Mouse (Mus musculus) retina, postnatal 7 days (tissue): ENCODE data around the gene Taldo1.

Experiments
- DNase-seq: peaks from one replicate; pipeline ENCODE4 v3.0.0-alpha.2; 2012; ENCODE audit warnings: low read depth, low spot score

Gene Taldo1

DNA sequence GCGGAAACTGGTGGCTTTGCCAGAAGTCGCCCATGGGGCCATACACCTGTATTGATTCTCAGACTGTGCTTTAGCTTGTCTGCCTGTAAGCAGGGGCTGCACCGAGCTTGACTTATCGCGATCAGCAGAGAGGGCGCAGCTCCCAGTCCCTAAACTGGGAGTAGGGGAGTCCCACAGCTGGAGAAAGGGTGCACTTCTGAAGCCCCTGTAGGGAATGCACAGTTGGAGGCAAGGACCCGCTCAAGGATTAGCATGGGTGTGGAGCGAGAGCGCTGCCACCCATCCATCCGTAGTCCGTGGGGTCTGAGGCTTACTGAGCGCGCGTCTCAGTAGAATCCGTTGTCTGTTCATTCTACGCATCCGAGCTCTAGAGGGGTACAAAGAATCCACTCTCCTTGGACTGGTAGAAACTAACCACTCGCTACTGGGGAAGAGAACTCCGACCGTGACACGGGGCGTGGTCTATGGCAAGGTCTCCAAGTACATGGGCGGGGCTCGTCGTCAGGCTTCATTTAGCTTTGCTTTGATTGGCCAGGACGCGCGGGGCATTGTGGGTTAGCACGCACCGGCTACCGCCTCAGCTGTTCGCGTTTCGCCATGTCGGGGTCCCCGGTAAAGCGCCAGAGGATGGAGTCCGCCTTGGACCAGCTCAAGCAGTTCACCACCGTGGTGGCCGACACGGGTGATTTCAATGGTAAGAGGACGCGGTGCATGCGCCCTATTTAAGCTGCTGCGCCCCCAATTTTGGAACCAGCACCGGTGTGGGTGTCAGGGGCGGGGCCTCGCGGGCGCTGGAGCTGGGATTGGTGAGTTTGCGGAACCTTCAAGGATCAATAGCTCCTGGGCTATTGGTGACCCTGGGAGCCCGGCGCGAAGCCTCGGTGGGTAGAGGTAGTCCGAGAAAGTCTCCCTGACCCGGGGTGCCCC is at the start of gene Taldo1:
Gene Taldo1, plus strand, starts transcription at position 575 of the 927 bp plus-strand sequence.
- peak; percentile 84 for DNase-seq

DNA sequence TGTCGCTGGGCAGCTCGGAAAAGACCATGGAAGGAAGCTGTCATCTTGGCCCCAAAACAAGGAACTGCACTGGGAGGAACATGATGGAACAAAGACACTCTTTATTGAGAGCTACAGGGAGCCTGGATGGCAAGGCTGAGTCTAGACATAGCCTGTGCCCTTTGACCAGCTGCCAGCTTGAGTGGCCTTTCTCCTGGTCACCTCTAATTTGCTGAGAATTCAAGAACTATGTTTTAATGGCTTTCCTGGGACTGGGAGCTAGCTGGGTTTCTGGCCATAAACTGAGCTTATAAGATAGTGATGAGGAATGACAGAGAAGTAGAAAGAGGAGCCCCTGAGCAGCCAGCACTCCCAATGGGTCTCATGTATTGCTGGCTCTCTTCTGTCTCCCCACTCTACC is 48.8 kb upstream of the Taldo1 start:
- no peak for DNase-seq

DNA sequence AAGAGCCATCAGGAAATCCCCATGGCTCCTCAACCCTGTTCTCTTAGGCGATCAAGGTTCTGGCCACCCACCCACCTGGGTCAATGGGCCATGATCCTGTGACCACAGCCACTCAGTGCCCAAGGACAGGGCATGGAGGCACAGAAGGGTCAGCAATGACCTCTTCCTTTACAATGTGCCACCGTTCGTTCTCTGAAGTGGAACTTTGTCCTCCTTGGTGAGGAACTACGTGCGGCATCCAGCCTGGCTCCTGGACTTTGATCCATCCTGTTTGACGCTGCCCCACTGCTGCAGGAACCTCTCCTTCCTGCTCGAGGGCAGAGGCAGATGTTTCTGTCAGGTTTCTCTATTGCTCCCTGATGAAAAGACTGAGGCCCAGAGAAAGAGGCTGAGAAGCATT is 48.3 kb upstream of the Taldo1 start:
- no peak for DNase-seq

DNA sequence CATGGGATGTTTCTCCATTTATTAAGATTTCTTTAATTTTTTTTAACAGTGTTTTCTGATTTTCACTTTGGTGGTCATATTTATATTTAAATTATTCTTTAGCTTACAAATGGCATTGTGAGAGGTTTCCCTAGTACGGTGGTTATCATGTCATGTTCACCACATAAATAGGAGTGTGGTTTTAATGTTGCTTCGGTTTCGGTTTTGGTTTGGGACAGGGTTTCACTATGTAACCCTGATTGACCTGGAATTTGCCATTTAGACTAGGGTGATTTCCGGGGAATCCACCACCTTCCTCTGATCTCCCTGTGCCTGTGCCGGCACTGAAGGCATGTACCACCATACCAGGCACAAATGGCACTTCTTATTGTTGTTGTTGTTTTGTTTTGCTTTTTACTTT is 47.2 kb upstream of the Taldo1 start:
- DNase-seq = no peak

DNA sequence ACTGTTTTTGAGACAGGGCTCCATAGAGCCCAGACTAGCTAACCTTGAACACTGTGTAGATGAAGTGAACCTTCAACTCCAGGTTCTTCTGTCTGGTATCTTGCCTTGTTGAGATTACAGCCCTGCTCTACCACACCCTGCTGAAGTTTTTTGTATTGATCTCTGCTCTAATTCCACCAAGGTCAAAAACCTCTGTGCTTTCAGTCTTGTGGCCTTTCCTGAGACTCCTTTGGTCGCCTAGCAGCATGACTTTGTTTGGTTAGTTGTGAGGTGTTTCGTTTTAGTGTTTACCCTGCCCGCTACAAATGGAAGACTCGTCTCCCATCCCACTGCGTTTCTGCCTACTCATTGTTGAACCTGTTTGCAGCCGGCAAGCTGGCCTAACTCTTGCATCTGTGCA is 40.9 kb upstream of the Taldo1 start:
- no peak for DNase-seq

DNA sequence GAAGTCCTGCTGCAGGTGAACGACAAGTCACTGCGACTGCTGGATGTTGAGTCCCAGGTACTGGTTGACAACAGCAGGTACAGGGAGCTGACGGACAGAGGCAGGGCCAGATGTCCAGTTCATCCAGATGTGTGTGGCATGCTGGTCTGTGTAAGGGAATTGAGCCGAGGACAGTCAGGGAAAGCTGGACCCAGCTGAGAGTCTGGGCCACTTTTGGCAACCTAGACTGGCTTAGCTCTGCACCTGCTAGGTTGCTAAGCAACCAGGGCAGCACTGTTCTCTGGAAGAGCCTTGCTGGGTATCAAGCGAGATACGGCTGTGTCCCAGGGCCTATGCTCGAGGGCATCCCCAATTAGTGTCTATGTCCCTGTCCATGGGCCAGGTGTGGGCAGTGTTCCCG is 36.9 kb upstream of the Taldo1 start:
- no peak for DNase-seq

DNA sequence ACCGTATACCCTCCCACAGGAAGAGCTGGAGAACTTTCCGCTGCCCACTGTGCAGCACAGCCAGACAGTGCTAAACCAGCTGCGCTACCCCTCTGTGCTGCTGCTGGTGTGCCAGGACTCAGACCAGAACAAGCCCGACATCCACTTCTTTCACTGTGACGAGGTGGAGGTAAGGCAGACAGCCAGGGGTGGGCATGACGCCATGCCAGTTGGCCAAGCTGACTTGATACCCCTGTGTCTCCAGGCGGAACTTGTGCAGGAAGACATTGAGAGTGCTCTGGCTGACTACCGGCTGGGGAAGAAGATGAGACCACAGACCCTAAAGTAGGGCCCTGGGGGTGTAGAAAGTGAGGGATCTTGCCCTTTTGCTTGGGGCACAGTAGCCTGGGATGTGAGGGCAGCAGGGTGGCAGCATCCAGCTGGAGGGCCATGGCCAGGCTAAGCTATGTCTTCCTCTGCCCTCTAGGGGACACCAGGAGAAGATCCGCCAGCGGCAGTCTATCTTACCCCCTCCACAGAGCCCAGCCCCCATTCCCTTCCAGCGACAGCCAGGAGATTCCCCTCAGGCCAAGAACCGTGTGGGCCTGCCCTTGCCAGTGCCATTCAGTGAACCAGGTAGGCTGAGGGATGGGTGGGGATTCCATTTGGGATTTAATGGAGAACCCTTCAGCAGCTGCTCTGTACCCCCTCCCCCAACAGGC is 36.2 kb upstream of the Taldo1 start:
- DNase-seq = no peak

DNA sequence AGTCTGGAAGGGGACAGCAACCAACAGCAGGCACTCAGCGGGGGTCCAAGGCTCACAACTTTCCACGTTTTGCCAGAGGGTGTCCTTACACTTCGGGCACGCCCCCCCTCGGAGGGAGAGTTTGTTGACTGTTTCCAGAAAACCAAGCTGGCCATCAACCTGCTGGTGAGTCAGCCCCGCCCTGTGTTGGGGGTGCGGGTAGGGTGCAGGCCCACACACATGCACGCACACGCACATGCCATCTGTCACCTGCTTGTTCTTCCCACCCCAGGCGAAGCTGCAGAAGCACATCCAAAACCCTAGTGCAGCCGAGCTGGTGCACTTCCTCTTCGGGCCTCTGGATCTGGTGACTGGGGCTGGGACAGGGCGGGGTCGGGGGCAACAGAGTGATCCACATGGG is 35.0 kb upstream of the Taldo1 start:
- DNase-seq = no peak

DNA sequence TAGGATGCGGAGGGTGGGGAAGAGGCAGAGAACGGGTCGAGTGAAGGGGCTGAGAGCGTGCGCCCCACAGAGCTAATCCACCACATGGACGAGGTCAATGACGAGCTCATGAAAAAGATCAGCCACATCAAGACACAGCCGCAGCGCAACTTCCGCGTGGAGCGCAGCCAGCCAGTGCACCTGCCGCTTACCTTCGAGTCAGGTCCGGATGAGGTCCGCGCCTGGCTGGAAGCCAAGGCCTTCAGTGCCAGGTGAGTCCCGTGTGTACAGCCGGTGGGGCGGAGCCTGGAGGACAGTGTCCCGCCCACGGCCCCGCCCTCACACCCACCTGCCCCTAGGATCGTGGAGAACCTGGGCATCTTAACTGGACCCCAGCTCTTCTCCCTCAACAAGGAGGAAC is 30.5 kb upstream of the Taldo1 start:
- no peak for DNase-seq

DNA sequence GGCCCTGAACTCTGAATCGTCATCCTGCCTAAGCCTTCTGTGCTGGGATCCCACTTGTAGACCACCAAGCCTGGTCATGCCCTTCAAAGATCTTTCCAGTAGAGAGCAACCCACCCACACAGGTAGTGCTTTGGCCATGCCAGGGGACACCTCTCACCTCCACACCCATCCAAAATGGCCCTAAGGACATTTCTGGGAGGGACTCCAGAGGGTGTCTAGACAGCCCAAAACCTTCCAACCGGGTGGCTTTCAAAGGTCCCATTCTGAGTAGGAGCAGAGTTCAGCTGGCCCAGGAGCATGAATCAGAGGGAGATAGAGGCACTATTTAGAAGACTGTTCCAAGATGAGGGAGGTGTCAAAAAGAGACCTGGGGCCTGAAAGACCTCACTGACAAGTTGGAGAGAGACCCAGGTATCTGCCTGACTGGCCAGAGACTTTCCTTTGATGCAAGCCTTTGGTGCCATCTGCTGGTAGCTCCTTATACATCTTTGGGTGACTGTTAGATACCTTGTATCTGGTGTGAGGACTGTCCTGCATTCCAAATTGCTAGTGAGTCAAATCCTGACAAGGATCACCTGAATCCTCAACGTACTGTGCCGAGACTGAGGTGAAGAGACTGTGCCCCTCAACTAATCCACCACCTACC is 28.8 kb upstream of the Taldo1 start:
- DNase-seq = peak; percentile 64

DNA sequence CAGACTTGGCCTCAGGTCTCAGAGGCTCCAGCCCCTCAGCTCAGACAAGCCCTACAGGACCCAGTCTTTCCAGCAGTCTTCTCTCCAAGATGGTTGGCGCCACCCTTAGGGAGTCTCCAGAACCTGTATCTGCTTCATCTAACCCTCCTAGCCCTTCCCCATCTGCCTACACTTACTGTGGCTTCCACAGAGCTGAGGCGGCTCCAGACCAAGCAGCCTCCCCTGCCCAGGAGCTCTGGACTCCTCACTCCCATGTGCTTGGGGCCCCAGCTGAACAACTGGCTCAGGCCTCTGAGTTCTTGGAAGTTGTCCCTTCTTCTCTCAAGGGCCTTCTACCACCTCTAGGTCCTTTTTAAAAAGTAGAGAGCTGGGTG is 28.3 kb upstream of the Taldo1 start:
- no peak for DNase-seq

DNA sequence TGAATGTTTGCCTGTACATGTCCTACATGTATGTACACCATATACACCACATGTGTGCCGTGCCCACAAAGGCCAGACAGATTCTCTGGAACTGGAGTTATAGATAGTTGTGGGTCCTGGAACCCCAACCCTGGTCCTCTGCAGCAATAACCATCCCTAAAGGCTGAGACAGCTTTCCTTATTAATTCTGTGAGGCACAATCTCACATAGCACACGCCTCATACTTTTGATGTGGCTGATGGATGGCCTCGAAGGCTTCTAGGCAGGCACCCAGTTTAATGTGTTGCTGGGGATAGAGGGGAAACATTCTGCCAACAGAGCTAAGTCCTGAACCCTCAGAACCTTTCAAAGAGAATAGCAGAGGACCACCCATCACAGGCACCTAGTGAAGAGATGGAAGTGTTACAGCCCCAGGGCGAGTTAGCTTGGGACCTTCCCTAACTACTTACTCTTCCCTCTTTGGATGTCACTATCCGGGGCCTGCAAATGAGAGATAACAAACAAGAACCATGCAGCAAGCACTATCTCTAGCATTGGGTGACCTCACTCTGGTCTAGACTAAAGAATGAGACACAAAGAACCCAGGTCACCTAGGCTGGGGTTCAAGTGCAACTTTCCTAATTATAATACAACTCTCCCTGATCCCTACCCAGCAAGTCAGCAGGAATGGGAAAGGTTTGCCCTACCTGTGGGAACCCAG is 27.5 kb upstream of the Taldo1 start:
- DNase-seq = no peak

DNA sequence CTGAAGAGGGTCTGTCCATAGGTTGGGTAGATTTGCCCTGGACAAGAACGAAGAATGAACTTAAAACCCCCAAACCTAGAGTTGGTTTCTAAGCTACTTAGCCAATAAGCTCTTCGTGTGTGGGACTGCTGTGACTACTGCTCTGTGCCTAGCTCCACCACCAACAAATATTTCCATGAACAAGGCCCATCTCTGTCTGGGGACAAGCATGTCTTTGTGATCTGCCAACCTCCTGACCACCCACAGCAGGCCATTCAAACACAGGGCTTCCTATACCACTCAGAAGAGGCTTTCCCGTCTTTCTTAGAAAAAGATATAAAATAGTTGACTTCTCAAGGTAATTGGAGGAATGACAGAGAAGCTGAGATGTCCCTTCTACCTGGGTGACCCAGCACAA is 27.0 kb upstream of the Taldo1 start:
- no peak for DNase-seq

DNA sequence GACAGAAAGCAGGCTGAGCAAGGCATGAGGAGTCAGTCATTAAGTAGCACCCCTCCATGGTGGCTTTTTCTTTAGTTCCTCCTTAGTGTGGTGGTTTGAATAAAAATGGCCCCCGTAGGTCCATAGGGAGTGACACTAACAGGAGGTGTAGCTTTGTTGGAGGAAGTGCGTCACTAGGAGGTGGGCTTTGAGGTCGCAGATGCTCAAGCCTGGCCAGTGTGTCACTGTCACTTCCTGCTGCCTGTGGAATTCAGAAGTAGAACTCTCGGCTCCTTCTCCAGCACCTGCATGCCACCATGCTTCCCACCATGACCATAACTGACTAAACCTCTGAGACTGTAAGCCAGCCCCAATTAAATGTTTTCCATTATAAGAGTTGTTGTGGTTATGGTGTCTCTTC is 24.6 kb upstream of the Taldo1 start:
- no peak for DNase-seq

DNA sequence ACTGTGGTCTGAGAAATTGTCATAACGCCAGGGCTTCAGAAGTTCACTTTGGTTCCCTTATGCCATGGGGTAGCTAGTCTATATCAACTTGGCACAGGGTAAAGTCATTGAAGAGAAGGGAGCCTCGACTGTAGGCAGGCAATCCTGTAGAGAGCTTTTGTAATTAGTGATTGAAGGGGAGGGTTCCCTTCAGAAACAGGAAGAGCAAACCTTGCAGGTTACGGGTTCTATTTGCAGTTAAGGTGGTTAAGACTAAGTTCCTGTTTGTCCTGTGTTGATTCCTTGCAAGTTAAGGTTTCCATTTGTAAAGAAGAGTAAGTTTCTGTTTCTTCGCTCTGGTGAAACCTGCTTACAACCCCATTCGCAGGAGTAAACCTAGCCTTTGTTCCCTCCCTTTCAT is 22.1 kb upstream of the Taldo1 start:
- DNase-seq = no peak

DNA sequence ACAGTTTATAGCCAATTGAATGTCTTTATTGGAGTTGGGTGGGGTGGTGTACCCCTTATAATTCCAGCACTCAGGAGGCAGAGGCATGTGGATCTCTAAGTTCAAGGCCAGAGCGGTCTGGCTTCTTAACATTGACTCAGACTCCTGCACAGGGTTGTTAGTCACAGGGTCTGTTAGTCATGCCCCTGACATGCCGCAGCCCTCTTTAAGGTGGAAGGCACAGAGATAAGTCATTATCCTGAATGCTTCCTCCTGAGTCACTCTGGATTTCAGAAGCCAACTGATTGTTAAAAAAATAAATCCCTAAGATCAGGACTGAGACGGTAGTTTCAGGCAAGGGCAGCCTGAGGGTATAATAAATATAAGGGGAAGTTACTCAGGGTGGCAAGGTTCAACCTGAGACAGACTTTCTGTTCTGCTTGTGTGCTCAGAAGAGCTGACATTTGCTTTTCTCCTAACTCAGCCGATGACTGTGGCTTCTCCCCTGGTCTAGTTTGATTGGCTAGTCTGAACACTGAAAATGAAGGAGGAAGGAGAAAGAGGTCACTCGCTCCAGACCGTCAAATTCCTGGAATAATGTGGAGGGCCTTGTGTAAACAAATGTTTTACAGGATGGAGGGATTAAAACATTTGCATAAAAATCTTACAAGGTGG is 19.9 kb upstream of the Taldo1 start:
- DNase-seq = no peak

DNA sequence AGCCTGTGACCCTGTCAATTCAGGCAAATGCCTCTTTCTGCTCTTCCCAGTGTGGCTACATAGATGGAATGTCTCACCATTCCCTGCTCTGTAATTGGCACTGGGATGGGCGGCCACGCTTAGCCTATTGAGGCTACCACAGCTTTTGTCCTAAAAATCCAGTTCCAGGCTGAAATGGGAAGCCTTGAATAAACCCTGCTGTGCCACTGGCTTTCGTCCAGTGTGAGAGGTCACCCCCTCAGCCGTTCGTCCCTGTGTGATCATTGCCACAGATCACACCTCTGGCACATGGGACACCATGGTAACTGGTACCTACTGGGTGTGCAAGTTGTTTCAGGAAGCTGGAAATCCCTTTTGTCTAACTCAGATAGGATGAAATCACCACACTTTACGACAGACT is 18.4 kb upstream of the Taldo1 start:
- DNase-seq = no peak

DNA sequence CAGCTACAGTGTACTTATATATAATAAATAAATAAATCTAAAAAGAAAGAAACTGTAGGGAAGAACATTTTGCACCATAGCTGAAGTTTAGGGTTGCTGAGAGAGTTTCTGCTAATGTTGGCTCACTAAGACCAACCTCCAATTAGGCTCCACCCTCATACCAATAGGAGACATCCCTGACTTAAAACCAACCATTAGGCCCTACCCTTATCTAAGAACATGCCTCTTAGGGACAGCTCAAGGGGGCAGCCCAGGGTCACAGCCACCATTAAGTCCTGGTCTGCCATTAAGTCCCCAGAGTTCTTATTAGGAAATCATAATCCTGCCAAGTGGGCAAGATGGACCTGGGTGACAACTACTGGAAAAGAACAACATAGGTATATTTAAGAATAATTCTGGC is 17.6 kb upstream of the Taldo1 start:
- no peak for DNase-seq

DNA sequence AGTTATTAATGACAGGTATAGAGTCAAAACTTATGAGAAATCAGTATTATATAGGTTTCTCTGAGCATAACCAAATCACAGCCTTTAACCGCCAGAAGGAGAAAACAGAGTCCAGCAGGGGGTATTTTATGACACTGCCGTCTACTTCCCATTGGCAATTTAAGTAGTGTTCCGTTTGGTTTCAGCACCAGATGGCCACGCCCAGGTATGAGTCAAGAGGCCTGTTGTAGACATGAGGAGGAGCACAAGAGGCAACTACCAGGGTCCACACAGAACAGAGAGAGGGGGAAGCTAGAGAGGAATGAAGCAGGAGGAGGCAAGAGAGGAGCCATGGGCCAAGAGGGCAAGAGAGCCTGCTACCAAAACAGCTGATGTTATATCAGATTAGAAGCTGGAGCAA is 12.4 kb upstream of the Taldo1 start:
- DNase-seq = no peak

DNA sequence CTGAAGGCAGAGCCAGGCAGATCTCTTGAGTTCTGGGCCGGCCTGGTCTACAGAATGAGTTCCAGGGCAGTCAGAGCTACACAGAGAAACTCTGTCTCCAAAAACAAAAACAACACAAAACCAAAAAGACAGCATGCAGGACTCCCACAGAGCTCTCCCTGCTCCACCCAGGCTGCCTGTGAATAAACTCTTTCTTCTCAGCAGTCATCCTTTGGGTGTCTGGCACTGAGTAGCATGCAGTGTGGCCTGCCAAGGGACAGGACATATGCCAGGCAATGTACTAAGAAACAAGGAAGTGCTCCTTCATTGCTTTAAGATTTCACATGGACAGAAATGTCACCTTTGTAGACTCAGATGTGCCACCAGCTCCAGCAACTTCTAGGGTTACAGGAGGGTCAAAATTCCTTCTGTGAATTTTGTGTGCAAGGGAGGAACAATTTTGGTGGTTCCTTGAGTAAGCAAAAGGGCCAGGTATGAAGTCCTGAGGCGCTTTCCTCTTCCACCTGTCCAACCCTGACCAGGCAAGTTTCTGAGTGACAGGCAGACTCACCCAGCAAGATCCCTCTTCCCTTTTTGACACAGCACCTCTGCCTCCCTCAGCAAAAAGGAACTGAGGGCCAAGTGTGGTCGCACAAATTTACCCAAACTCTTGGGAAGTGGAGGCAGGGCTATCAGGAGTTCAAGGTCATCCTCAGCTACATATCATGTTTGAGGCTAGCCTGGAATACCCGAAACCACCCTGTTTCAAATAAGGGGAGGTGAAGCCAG is 10.7 kb upstream of the Taldo1 start:
- DNase-seq = no peak
